Mouse (Mus musculus) activated CD4-positive, CD25-positive, alpha-beta regulatory T cell (primary cell): ENCODE measurements around the gene Gm29582. TPM values are rescaled to one million over a fixed set of nuclear protein-coding genes. Genes with fewer than 3 reads are reported as not detected.

Experiments
- polyA plus RNA-seq, 2 experiments: library from polyadenylated mRNA; unstranded; fragments of 100-300 nt; shearing (Covaris generic); gene quantifications; one replicate each; pipeline ENCODE4 v1.2.1; 2017

Gene Gm29582
- polyA plus RNA-seq = not detected

GRCm38 (mm10) chrY:30738461-30738860 lies at the start of gene Gm29582:
Gene Gm29582 (minus strand): TSS chrY:30738561.

